Mouse (Mus musculus) hindbrain, embryonic 12.5 days (tissue): ENCODE measurements around the gene Cds1. TPM values are rescaled to one million over a fixed set of nuclear protein-coding genes. Genes with fewer than 3 reads are reported as not detected.

Source experiments
- ATAC-seq: fragments of 200-750 bp; cut with Nextera tagmentation; 2 replicates; pipeline ENCODE4 v1.8.0; 2017; ENCODE audit warnings: moderate TSS enrichment; ENCODE audit not compliant: low FRiP score
- H3K27ac ChIP-seq: fragments of 300-500 bp; sonication (generic); 2 replicates; pipeline ENCODE4 v1.5.1; 2016; ENCODE audit warnings: mild to moderate bottlenecking
- H3K27me3 ChIP-seq: fragments of 300-500 bp; sonication (generic); 2 replicates; pipeline ENCODE4 v1.6.1; 2016; ENCODE audit warnings: mild to moderate bottlenecking
- H3K36me3 ChIP-seq: fragments of 300-500 bp; sonication (generic); 2 replicates; pipeline ENCODE4 v1.6.1; 2016; ENCODE audit warnings: mild to moderate bottlenecking
- H3K4me1 ChIP-seq: fragments of 300-500 bp; sonication (generic); 2 replicates; pipeline ENCODE4 v1.6.1; 2016
- H3K4me2 ChIP-seq: fragments of 300-500 bp; sonication (generic); replicated peaks from 2 replicates; pipeline ENCODE4 v1.6.1; 2016; ENCODE audit warnings: mild to moderate bottlenecking
- H3K4me3 ChIP-seq: fragments of 300-500 bp; sonication (generic); 2 replicates; pipeline ENCODE4 v1.5.1; 2016; ENCODE audit warnings: mild to moderate bottlenecking
- H3K9ac ChIP-seq: fragments of 300-500 bp; sonication (generic); 2 replicates; pipeline ENCODE4 v1.6.1; 2016; ENCODE audit warnings: mild to moderate bottlenecking, moderate library complexity
- H3K9me3 ChIP-seq: fragments of 300-500 bp; sonication (generic); replicated peaks from 2 replicates; pipeline ENCODE4 v1.6.1; 2016; ENCODE audit warnings: mild to moderate bottlenecking
- WGBS: fragments of 180-500 bp; shearing (Covaris S2); methylation state at CpG from one replicate; pipeline ENCODE4 v1.1.7; 2016; 5-methylcytosine and 5-hydroxymethylcytosine counted together
- polyA plus RNA-seq: library from polyadenylated mRNA; unstranded; fragments of >200 nt; fragmentation: Nextera tagmentation; extraction: Ambion mirVana; gene quantifications from 2 replicates; pipeline ENCODE4 v1.2.1, GENCODE M21; 2016

Gene Cds1
- polyA plus RNA-seq, 1 experiment from 2014 or later: 3.2 TPM

- no peaks in the 10 kb centered on the region for H3K27me3 ChIP-seq
- no peak overlapping the region for H3K4me3 ChIP-seq
- no peaks in the 10 kb centered on the region for H3K4me1 ChIP-seq
- H3K9me3 ChIP-seq: no peaks in the 10 kb centered on the region
- no peak overlapping the region for H3K27ac ChIP-seq
- H3K4me2 ChIP-seq: no peak overlapping the region
- no peak overlapping the region for H3K9ac ChIP-seq
- WGBS: 84% methylated on average over 4 of the region's 4 CpGs
- H3K36me3 ChIP-seq: no peaks in the 10 kb centered on the region
- ATAC-seq: no peak
Measured at GRCm38 (mm10) chr5:101780918-101781317, 16.0 kb downstream of the Cds1 start.

- no peaks in the 10 kb centered on the region for H3K36me3 ChIP-seq
- ATAC-seq: no peak
- H3K4me3 ChIP-seq: no peak overlapping the region
- no peaks in the 10 kb centered on the region for H3K27me3 ChIP-seq
- H3K27ac ChIP-seq: no peak overlapping the region
- H3K9me3 ChIP-seq: no peaks in the 10 kb centered on the region
- H3K4me1 ChIP-seq: no peaks in the 10 kb centered on the region
- H3K9ac ChIP-seq: no peak overlapping the region
- WGBS: 89% methylated on average over 3 of the region's 3 CpGs
- H3K4me2 ChIP-seq: no peak overlapping the region
Measured at GRCm38 (mm10) chr5:101784328-101784727, 19.4 kb downstream of the Cds1 start.

- H3K27me3 ChIP-seq: no peaks in the 10 kb centered on the region
- H3K4me1 ChIP-seq: no peaks in the 10 kb centered on the region
- no peak overlapping the region for H3K4me3 ChIP-seq
- no peaks in the 10 kb centered on the region for H3K9me3 ChIP-seq
- no peak overlapping the region for H3K4me2 ChIP-seq
- 92% methylated on average over 2 of the region's 2 CpGs for WGBS
- H3K27ac ChIP-seq: no peak overlapping the region
- no peak overlapping the region for H3K9ac ChIP-seq
- no peaks in the 10 kb centered on the region for H3K36me3 ChIP-seq
- no peak for ATAC-seq
Measured at GRCm38 (mm10) chr5:101784787-101785186, 19.9 kb downstream of the Cds1 start.

GRCm38 (mm10) chr5:101785921-101786614 is 21.1 kb downstream of the Cds1 start:
- no peak overlapping the region for H3K27ac ChIP-seq
- no peaks in the 10 kb centered on the region for H3K27me3 ChIP-seq
- H3K36me3 ChIP-seq: no peaks in the 10 kb centered on the region
- H3K9ac ChIP-seq: no peak overlapping the region
- no peak overlapping the region for H3K4me2 ChIP-seq
- no peak overlapping the region for H3K4me3 ChIP-seq
- ATAC-seq: no peak
- 58% methylated on average over 4 of the region's 4 CpGs for WGBS
- no peaks in the 10 kb centered on the region for H3K9me3 ChIP-seq
- no peaks in the 10 kb centered on the region for H3K4me1 ChIP-seq

- no peak overlapping the region for H3K27ac ChIP-seq
- H3K4me1 ChIP-seq: no peaks in the 10 kb centered on the region
- H3K9me3 ChIP-seq: no peaks in the 10 kb centered on the region
- H3K27me3 ChIP-seq: no peaks in the 10 kb centered on the region
- H3K4me2 ChIP-seq: no peak overlapping the region
- no peak overlapping the region for H3K9ac ChIP-seq
- no peaks in the 10 kb centered on the region for H3K36me3 ChIP-seq
- H3K4me3 ChIP-seq: no peak overlapping the region
- no peak for ATAC-seq
Measured at GRCm38 (mm10) chr5:101789770-101790169, 24.8 kb downstream of the Cds1 start.

GRCm38 (mm10) chr5:101790560-101790959 is 25.6 kb downstream of the Cds1 start:
- Histone ChIP-seq H3K4me1 (no peaks in the 10 kb centered on the region), H3K4me2 (no peak overlapping the region), H3K27ac (no peak overlapping the region), H3K9ac (no peak overlapping the region), H3K9me3 (no peaks in the 10 kb centered on the region), H3K36me3 (no peaks in the 10 kb centered on the region), H3K4me3 (no peak overlapping the region), H3K27me3 (no peaks in the 10 kb centered on the region)
- no peak for ATAC-seq
- WGBS: 60% methylated on average over 5 of the region's 5 CpGs

GRCm38 (mm10) chr5:101792665-101793064 is 27.7 kb downstream of the Cds1 start:
- no peak overlapping the region for H3K4me3 ChIP-seq
- H3K4me2 ChIP-seq: no peak overlapping the region
- H3K27me3 ChIP-seq: no peaks in the 10 kb centered on the region
- H3K27ac ChIP-seq: no peak overlapping the region
- H3K9ac ChIP-seq: no peak overlapping the region
- 70% methylated on average over 4 of the region's 4 CpGs for WGBS
- ATAC-seq: no peak
- H3K4me1 ChIP-seq: no peaks in the 10 kb centered on the region
- H3K36me3 ChIP-seq: no peaks in the 10 kb centered on the region
- no peaks in the 10 kb centered on the region for H3K9me3 ChIP-seq

GRCm38 (mm10) chr5:101801891-101802290 is 37.0 kb downstream of the Cds1 start:
- no peaks in the 10 kb centered on the region for H3K27me3 ChIP-seq
- H3K9ac ChIP-seq: no peak overlapping the region
- no peaks in the 10 kb centered on the region for H3K4me1 ChIP-seq
- WGBS: 67% methylated on average over 2 of the region's 2 CpGs
- H3K9me3 ChIP-seq: no peaks in the 10 kb centered on the region
- H3K4me3 ChIP-seq: no peak overlapping the region
- ATAC-seq: no peak
- H3K36me3 ChIP-seq: no peaks in the 10 kb centered on the region
- H3K4me2 ChIP-seq: no peak overlapping the region
- no peak overlapping the region for H3K27ac ChIP-seq

- WGBS: 88% methylated on average over 9 of the region's 9 CpGs
- Histone ChIP-seq H3K9me3 (no peaks in the 10 kb centered on the region), H3K4me2 (no peak overlapping the region), H3K36me3 (no peaks in the 10 kb centered on the region), H3K27ac (no peak overlapping the region), H3K27me3 (no peaks in the 10 kb centered on the region), H3K4me3 (no peak overlapping the region), H3K9ac (no peak overlapping the region), H3K4me1 (no peaks in the 10 kb centered on the region)
- no peak for ATAC-seq
Measured at GRCm38 (mm10) chr5:101802358-101803022, 37.6 kb downstream of the Cds1 start.

GRCm38 (mm10) chr5:101811296-101812169 is 46.6 kb downstream of the Cds1 start:
- no peak overlapping the region for H3K9ac ChIP-seq
- no peaks in the 10 kb centered on the region for H3K4me1 ChIP-seq
- ATAC-seq: no peak
- no peaks in the 10 kb centered on the region for H3K27me3 ChIP-seq
- H3K4me3 ChIP-seq: no peak overlapping the region
- WGBS: 88% methylated on average over 6 of the region's 6 CpGs
- H3K36me3 ChIP-seq: no peaks in the 10 kb centered on the region
- H3K9me3 ChIP-seq: no peaks in the 10 kb centered on the region
- no peak overlapping the region for H3K27ac ChIP-seq
- no peak overlapping the region for H3K4me2 ChIP-seq

- H3K4me1 ChIP-seq: peaks cover 9% of the 10 kb centered on the region
- no peak for ATAC-seq
- H3K27ac ChIP-seq: no peak overlapping the region
- WGBS: 58% methylated on average over 7 of the region's 7 CpGs
- H3K27me3 ChIP-seq: peaks cover 2% of the 10 kb centered on the region; the same call in 1 of the 2 replicates
- no peaks in the 10 kb centered on the region for H3K9me3 ChIP-seq
- H3K36me3 ChIP-seq: no peaks in the 10 kb centered on the region
- H3K9ac ChIP-seq: no peak overlapping the region
- H3K4me3 ChIP-seq: no peak overlapping the region
- no peak overlapping the region for H3K4me2 ChIP-seq
Measured at GRCm38 (mm10) chr5:101816822-101817221, 51.9 kb downstream of the Cds1 start.

- no peak overlapping the region for H3K9ac ChIP-seq
- H3K27ac ChIP-seq: no peak overlapping the region
- H3K4me3 ChIP-seq: no peak overlapping the region
- 53% methylated on average over 10 of the region's 10 CpGs for WGBS
- no peak for ATAC-seq
- H3K27me3 ChIP-seq: peaks cover 14% of the 10 kb centered on the region; the same call in 1 of the 2 replicates
- no peak overlapping the region for H3K4me2 ChIP-seq
- peaks cover 9% of the 10 kb centered on the region for H3K4me1 ChIP-seq
- H3K9me3 ChIP-seq: no peaks in the 10 kb centered on the region
- H3K36me3 ChIP-seq: no peaks in the 10 kb centered on the region
Measured at GRCm38 (mm10) chr5:101819216-101819615, 54.3 kb downstream of the Cds1 start.
